Mouse (Mus musculus): Measurements from ENCODE around the gene Scimp.
"Not testable (repeated sequence)": the region's sequence is repeated elsewhere in the genome, so short reads cannot be mapped to it uniquely, and the experiment has no call there.

Gene Scimp

GRCm38 (mm10) chr11:70811041-70811440 is 1.3 kb downstream of the Scimp start:
- no peak for DNase-seq

GRCm38 (mm10) chr11:70809011-70809410 is 3.4 kb downstream of the Scimp start:
- no peak for DNase-seq

- DNase-seq = no peak
Measured at GRCm38 (mm10) chr11:70808101-70808500, 4.3 kb downstream of the Scimp start.

GRCm38 (mm10) chr11:70807630-70808029 is 4.8 kb downstream of the Scimp start:
- DNase-seq = no peak

- no peak for DNase-seq
Measured at GRCm38 (mm10) chr11:70806697-70807096, 5.7 kb downstream of the Scimp start.

GRCm38 (mm10) chr11:70805641-70806175 is 6.7 kb downstream of the Scimp start:
- DNase-seq = no peak

GRCm38 (mm10) chr11:70804395-70804794 is 8.0 kb downstream of the Scimp start:
- DNase-seq = no peak

- no peak for DNase-seq
Measured at GRCm38 (mm10) chr11:70803711-70804200, 8.6 kb downstream of the Scimp start.

GRCm38 (mm10) chr11:70802865-70803261 is 9.5 kb downstream of the Scimp start:
- DNase-seq = no peak

GRCm38 (mm10) chr11:70802208-70802864 is 10.1 kb downstream of the Scimp start:
- DNase-seq = no peak

GRCm38 (mm10) chr11:70792409-70792808 is 20.0 kb downstream of the Scimp start:
- DNase-seq = no peak

GRCm38 (mm10) chr11:70791676-70792075 is 20.7 kb downstream of the Scimp start:
- DNase-seq = no peak

- DNase-seq = no peak
Measured at GRCm38 (mm10) chr11:70790874-70791551, 21.4 kb downstream of the Scimp start.

- DNase-seq = no peak
Measured at GRCm38 (mm10) chr11:70790426-70790825, 22.0 kb downstream of the Scimp start.

GRCm38 (mm10) chr11:70788972-70789655 is 23.3 kb downstream of the Scimp start:
- DNase-seq = peak in 1 of 2 experiments; percentile 27

GRCm38 (mm10) chr11:70787052-70787451 is 25.3 kb downstream of the Scimp start:
- no peak for DNase-seq

GRCm38 (mm10) chr11:70785908-70786307 is 26.5 kb downstream of the Scimp start:
- DNase-seq = no peak

- DNase-seq = not testable (repeated sequence)
Measured at GRCm38 (mm10) chr11:70778058-70778457, 34.3 kb downstream of the Scimp start.

GRCm38 (mm10) chr11:70777634-70778033 is 34.8 kb downstream of the Scimp start:
- no peak for DNase-seq

- DNase-seq = peak; percentile 67 to 74
Measured at GRCm38 (mm10) chr11:70776830-70777571, 35.4 kb downstream of the Scimp start.

- no peak for DNase-seq
Measured at GRCm38 (mm10) chr11:70770804-70771203, 41.6 kb downstream of the Scimp start.

- peak in 1 of 2 experiments; percentile 30 for DNase-seq
Measured at GRCm38 (mm10) chr11:70765776-70766445, 46.5 kb downstream of the Scimp start.

Measured in thymus, postnatal 36 days (tissue).